In genomic region chr10:84903307-84903706, GRCm38 (mm10) we compare ENCODE assay signal across 9 mouse cellular contexts. TPM values are rescaled to one million over a fixed set of nuclear protein-coding genes. Genes with fewer than 3 reads are reported as not detected.
DNase-seq lines count a peak whose midpoint lies in the region; ATAC-seq and TF ChIP-seq lines count a peak whose summit lies in the region.
"Had no signal": no experiment of that assay in that cellular context is flagged by ENCODE, and none has a peak within 500 bp of the region (broad histone marks: within the 10 kb centered on the region; RNA-seq: fewer than 3 reads in every experiment).

No protein-coding gene starts in this region.

- peaks cover 11% of the 10 kb centered on the region for H3K4me1 ChIP-seq in kidney, embryonic 16.5 days (ENCODE audit: insufficient read depth, low read length)
- no peaks in the 10 kb centered on the region for H3K4me1 ChIP-seq in kidney, adult 2 months (ENCODE audit: control insufficient read depth, insufficient read depth, low read length)
- peaks cover 14% of the 10 kb centered on the region for H3K4me1 ChIP-seq in forebrain, embryonic 16.5 days (replicated peaks; ENCODE audit: control insufficient read depth, insufficient read depth, low read length)
- H3K4me1 ChIP-seq in limb, embryonic 10.5 days, result peaks cover 17% of the 10 kb centered on the region

- H3K9me3 ChIP-seq in kidney, embryonic 16.5 days (ENCODE audit: low read length), result no peaks in the 10 kb centered on the region
- no peaks in the 10 kb centered on the region for H3K9me3 ChIP-seq in forebrain, embryonic 16.5 days (ENCODE audit: control insufficient read depth, low read length)
- H3K9me3 ChIP-seq in limb, embryonic 10.5 days (replicated peaks), result no peaks in the 10 kb centered on the region

- 0 out of 2 replicates have a peak overlapping the region, but pooled peaks have one; percentile 27 for H3K9ac ChIP-seq in kidney, embryonic 16.5 days (replicated peaks; ENCODE audit: low read length)
- H3K9ac ChIP-seq in forebrain, embryonic 16.5 days (replicated peaks; ENCODE audit: low read depth, low read length), result no peak overlapping the region

- peak overlapping the region; percentile 41 for H3K4me2 ChIP-seq in kidney, embryonic 16.5 days (replicated peaks; ENCODE audit: low read depth, low read length)
- peak overlapping the region; percentile 6 for H3K4me2 ChIP-seq in forebrain, embryonic 16.5 days (ENCODE audit: low read length)

- TF ChIP-seq CTCF in kidney, adult 2 months (conservative IDR thresholded peaks at IDR 0.05; ENCODE audit: insufficient read depth, insufficient read length, low read depth, low read length), result no peak

- no peaks in the 10 kb centered on the region for H3K27me3 ChIP-seq in kidney, embryonic 16.5 days (ENCODE audit: insufficient read depth, low read length)
- no peaks in the 10 kb centered on the region for H3K27me3 ChIP-seq in kidney, adult 2 months (replicated peaks; ENCODE audit: control insufficient read depth, insufficient read depth, low read length)
- H3K27me3 ChIP-seq in forebrain, embryonic 16.5 days (replicated peaks; ENCODE audit: control insufficient read depth, insufficient read depth, low read length), result no peaks in the 10 kb centered on the region
- H3K27me3 ChIP-seq in limb, embryonic 10.5 days (ENCODE audit: low read depth, poor library complexity, severe bottlenecking), result no peaks in the 10 kb centered on the region

- 42% methylated on average over 7 of the region's 7 CpGs for WGBS in kidney, embryonic 16.5 days
- 45% methylated on average over 7 of the region's 7 CpGs for WGBS in kidney, adult 2 months
- 35% methylated on average over 7 of the region's 7 CpGs for WGBS in forebrain, embryonic 16.5 days
- 65% methylated on average over 7 of the region's 7 CpGs for WGBS in limb, embryonic 10.5 days

- H3K36me3 ChIP-seq in kidney, embryonic 16.5 days (ENCODE audit: insufficient read depth, low read length), result no peaks in the 10 kb centered on the region
- no peaks in the 10 kb centered on the region for H3K36me3 ChIP-seq in kidney, adult 2 months (ENCODE audit: control insufficient read depth, insufficient read depth, low read length)
- H3K36me3 ChIP-seq in forebrain, embryonic 16.5 days (ENCODE audit: control insufficient read depth, insufficient read depth), result no peaks in the 10 kb centered on the region
- H3K36me3 ChIP-seq in limb, embryonic 10.5 days, result no peaks in the 10 kb centered on the region

- ATAC-seq in kidney, embryonic 16.5 days (ENCODE audit: low FRiP score, low TSS enrichment), result 0 out of 2 replicates have a peak, but pooled peaks have one; percentile 16
- peak; percentile 51 for ATAC-seq in forebrain, embryonic 16.5 days
- ATAC-seq in erythroblast, adult 5-6 weeks (replicated peaks; ENCODE audit: low FRiP score, poor library complexity, severe bottlenecking), result no peak

- no peak for DNase-seq in kidney, adult 2 months
- DNase-seq in adrenal gland, postnatal 25 days, result peak; percentile 42
- no peak for DNase-seq in limb, embryonic 10.5 days (ENCODE audit: low spot score)
- DNase-seq in right cerebral cortex, postnatal 4 days, result peak; percentile 55
- DNase-seq in ovary, adult 18-20 months (ENCODE audit: low spot score), result no peak

- TF ChIP-seq POLR2A in kidney, adult 2 months (IDR thresholded peaks at IDR 0.05; ENCODE audit: low read depth, low read length), result no peak

- no peak overlapping the region for H3K27ac ChIP-seq in kidney, embryonic 16.5 days (ENCODE audit: low read length)
- no peak overlapping the region for H3K27ac ChIP-seq in kidney, adult 2 months (ENCODE audit: insufficient read depth, low read depth, low read length)
- H3K27ac ChIP-seq in forebrain, embryonic 16.5 days (ENCODE audit: low read length), result 0 out of 2 replicates have a peak overlapping the region, but pooled peaks have one; percentile 1
- H3K27ac ChIP-seq in limb, embryonic 10.5 days, result peak overlapping the region; percentile 64; the same call in 1 of the 2 replicates
- H3K27ac ChIP-seq: heart, adult 2 months had no signal

- no peak overlapping the region for H3K4me3 ChIP-seq in kidney, embryonic 16.5 days (ENCODE audit: low read length)
- H3K4me3 ChIP-seq in kidney, adult 2 months (ENCODE audit: insufficient read depth, low read depth, low read length), result no peak overlapping the region
- H3K4me3 ChIP-seq in forebrain, embryonic 16.5 days (replicated peaks; ENCODE audit: low read length), result no peak overlapping the region
- H3K4me3 ChIP-seq in limb, embryonic 10.5 days, result no peak overlapping the region

RNA-seq across cellular contexts. Expression of gene Ric8b, which starts 14.1 kb away (rescaled TPM):
- 26.0 and 27.4 TPM in 2 replicates for polyA plus RNA-seq in kidney, embryonic 16.5 days (2015; fragmentation: Nextera tagmentation; extraction: Ambion mirVana)
- 12.2 and 13.6 TPM in 2 replicates for polyA plus RNA-seq in kidney, adult 2 months (2012; rRNA removed)
- total RNA-seq in adrenal gland, postnatal 25 days (2021), result 32.3 and 35.6 TPM in 2 replicates
- polyA plus RNA-seq in forebrain, embryonic 16.5 days (2015; fragmentation: Nextera tagmentation; extraction: Ambion mirVana), result 46.7 and 48.4 TPM in 2 replicates
- 25.1 and 28.5 TPM in 2 replicates for polyA plus RNA-seq in limb, embryonic 10.5 days (2016; fragmentation: Nextera tagmentation; extraction: Ambion mirVana)
- total RNA-seq in erythroblast, adult 5-6 weeks (2015; ENCODE audit: low replicate concordance), result 1.9 and 3.3 TPM in 2 replicates
- 4.6 and 5.2 TPM in 2 replicates for total RNA-seq in erythroblast, adult 5-6 weeks (2017; ENCODE audit: low replicate concordance)

Comparison
In these comparisons a context has a peak if more than half of its experiments do, and no peak if none do; other contexts are left out.
1. H3K27ac ChIP-seq: peak in forebrain, embryonic 16.5 days (single experiment) and limb, embryonic 10.5 days (single experiment); none in kidney, embryonic 16.5 days (single experiment) and kidney, adult 2 months (single experiment).
2. DNase-seq: peak in adrenal gland, postnatal 25 days (single experiment) and right cerebral cortex, postnatal 4 days (single experiment); none in kidney, adult 2 months (single experiment), limb, embryonic 10.5 days (single experiment) and ovary, adult 18-20 months (single experiment).